Mouse (Mus musculus) cerebellum, adult 2 months (tissue): ENCODE data around the gene C2cd4d.

Experiments
- CTCF ChIP-seq: fragments of 200-500 bp; IDR thresholded peaks from 2 replicates; pipeline ENCODE4 v1.5.1; 2011; ENCODE audit warnings: low read depth, mild to moderate bottlenecking, control low read depth, low read length, moderate library complexity, borderline replicate concordance; ENCODE audit not compliant: insufficient read depth
- POLR2A ChIP-seq: fragments of 200-500 bp; IDR thresholded peaks from 2 replicates; pipeline ENCODE4 v1.6.1; 2011; ENCODE audit warnings: low read length, control low read depth, borderline replicate concordance; ENCODE audit not compliant: insufficient read depth

- TF ChIP-seq CTCF = no peak
- no peak for TF ChIP-seq POLR2A
Measured at GRCm38 (mm10) chr3:94360812-94361211, 1.4 kb upstream of the C2cd4d start.
